Mouse (Mus musculus): Measurements from ENCODE around the gene Gpr4.

DNA sequence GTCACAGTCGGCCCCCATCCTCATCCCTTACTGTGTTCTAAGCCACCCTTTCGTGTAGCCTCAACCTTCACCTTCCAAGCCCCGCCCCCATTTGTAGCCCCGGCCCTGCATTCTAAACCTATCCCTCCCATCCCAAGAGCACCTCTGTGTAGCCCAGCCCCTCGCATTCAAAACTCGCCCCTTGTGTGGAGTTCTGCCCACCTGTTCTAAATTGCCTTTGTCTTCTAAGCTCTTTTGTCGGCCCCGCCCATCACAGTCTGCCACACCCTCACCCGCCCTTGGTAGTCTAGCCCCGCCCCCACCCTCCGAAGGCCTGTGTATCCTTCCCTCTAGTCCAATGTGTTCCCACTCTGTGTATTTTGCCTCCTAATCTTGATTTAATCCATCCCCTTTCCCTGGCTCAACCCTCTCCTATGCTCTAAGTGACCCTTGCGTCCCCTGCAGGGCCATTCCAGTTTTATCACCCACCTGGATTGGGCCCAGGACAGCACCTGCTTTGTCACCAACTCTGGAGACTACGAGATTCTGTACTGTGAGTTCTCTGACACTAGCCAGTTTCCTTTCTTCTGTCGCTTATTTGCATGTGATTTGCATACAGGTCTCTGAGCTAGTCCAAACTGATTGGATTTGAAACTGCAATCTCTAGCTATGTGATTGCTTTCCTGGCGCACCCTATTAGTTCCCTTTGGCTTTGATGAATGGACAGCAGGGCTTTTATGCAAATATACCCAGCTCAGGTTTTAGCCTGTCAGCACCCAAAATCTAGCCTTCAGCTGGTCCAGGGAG is 10.1 kb upstream of the Gpr4 start:
- TF ChIP-seq CTCF (conservative IDR thresholded peaks at IDR 0.05; ENCODE audit: low read length) = no peak
- no peak for TF ChIP-seq NANOG (IDR thresholded peaks at IDR 0.05; ENCODE audit: borderline replicate concordance, low read length)
- TF ChIP-seq POU5F1 (IDR thresholded peaks at IDR 0.05; ENCODE audit: borderline replicate concordance, low read length) = no peak

Data from E14TG2a.4 (cell line).